Mouse (Mus musculus): ENCODE measurements around the gene Kctd12.

DNA sequence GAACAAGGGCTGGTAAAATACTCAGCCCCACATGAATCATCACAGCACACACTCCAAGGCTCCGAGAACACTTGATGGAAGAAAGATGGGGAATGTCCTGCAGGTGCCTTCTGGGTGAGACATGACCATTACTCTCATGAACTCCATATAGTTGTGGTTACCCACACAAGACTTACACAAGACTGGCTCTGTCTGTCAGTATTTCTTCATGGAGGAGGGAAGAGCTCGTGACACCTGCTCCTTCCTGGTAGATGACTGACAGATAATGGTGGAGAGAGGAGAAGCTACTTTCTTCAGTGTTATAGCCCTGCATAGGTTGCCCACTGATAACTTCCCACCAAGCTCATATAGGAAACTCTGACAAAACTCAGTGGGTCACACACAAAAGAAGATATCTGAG lies 46.8 kb upstream of the Kctd12 start:
- TF ChIP-seq POLR2A (IDR thresholded peaks at IDR 0.05; ENCODE audit: insufficient read depth, low read length), result no peak
- TF ChIP-seq CTCF (IDR thresholded peaks at IDR 0.05; ENCODE audit: low read depth, low read length), result no peak
- no peak for TF ChIP-seq EP300 (IDR thresholded peaks at IDR 0.05; ENCODE audit: insufficient read depth, low read depth, low read length)
